Mouse (Mus musculus) embryo, embryonic 10 days (tissue): ENCODE measurements around the gene Bcl9.

Experiments used
- DNase-seq: peaks from one replicate; pipeline ENCODE4 v3.0.0-alpha.2; 2015; ENCODE audit warnings: low spot score

The Bcl9 gene

DNA sequence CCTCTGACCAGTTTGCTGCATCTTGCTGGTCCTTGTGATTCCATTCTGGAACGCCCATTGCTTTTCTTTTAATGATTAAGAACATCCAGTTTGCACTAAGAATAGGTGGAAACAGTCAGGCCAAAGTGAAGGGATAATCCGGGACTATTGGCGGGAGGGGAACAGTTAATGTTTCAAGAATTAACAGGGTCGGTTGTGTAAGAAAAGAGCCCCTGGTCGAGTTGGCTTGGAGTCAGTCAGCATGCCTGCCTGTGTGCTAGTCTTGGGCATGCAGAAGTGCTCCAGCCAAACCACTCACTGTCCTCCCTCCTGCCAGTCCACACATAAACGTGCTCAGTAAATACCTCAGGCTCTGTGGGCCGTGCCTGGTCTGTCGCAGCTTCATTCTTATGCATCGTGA is 125.5 kb downstream of the Bcl9 start:
- DNase-seq: no peak

DNA sequence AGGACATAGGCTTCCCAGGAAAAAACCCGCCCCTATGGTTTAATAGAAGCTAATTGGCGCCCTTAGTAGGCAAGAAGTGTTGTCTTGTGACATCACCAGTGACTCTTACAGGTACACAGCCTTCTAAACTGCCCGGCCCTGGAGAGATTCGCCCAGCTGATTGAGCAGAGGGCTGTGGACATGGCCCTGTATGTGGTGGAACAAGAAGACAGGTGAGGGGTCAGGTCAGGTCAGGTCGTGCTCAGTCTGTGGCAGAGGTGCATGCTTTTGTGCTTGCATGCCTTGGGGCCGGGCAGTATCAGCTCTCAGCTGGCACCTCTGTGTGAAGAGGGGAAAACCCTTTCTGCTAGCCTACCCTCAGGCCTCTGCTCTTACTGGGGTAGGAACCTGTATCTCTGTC is 126.2 kb downstream of the Bcl9 start:
- no peak for DNase-seq

DNA sequence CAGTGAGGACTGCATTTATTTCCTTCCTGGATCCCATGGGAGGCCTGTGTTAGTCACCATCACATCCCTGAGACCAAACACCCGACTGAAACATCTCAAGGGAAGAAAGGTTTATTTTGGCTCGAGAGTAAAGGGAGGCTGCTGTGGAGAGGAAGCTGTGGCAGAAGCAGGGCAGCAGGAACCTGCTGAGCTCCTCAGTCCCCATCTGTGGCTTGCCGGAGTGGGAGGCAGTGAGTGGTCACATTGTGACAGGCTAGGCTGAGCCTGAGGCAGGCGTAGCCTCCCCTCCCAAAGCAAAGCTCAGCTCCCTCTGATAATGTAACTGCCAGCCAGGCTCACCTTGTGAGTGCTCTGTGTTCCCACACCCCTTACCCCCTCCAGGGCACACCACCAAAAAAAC is 130.6 kb downstream of the Bcl9 start:
- no peak for DNase-seq

DNA sequence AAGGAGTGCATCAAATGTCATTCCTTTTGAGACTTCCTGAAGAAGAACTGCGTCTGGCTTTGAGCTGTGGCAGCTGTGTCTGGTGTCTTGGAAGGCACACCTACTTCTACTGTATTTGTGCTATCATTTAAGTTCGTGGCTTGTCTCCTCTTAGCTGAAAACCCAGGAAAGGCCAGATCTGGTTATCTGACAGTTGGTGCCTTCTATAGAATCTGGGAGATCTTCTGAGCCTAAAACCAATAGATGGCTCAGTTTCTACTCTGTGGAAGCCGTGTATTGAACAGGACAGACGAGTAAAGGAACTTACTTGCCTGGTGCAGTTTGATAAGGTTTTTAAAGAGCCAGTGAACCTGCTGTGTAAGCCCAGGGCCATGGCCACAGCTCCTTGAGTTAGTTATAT is 133.2 kb downstream of the Bcl9 start:
- DNase-seq: no peak

DNA sequence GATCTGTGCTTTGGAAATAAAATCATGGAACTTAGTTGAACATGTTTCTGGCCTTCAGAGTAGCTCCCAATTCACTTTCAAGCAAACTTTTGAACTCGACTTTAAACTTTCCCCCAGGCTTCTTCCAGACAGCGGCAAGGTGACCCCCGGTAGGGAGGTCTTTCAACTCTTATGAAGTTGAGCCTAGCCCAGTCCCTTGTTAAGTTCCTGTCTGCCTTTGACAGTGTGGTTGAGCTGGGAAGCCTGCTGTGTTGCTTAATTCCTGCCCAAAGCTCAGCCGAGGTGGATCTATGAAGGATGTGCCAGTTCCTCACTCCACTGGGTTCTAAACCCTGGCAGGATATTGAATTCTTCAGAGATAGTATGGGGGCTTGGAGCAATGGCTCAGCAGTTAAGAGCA is 135.9 kb downstream of the Bcl9 start:
- no peak for DNase-seq

DNA sequence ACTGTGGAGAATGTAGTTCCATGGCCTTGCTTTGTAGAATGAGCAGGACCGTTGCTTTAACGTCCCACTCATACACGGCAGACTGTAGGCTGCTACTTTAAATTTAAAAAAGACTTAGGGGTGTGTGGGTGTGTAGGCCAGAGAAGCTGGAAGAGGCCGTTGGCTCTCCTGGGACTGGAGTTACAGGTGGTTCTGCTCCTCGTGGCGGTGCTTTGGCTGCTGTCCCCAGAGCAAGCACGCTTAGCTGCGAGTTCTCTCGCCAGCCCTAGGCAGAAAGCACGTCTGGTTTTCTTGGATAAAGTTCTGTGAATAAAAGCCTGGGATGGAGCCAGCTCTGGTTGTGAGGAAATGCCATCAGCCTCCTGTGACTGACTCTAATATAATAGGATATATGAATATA is 136.8 kb downstream of the Bcl9 start:
- DNase-seq: no peak

DNA sequence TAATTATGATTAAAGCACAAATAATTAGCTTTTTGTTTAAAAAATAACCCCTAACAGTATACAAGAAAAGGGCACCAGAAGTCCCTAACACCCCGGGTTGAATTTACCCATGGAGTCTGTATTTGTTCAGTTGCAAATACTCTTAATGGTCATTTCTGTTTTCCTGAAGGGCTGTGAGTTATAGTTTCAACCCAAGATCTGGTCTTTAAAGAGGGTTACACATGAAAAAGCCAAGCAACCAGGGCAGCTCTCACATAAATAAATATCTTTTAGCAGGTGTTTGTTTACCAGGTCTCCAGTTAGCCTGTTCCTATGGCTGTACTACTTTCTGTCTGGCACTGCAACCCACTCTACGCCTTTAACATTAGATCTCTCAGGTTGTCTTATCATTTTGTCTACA is 137.7 kb downstream of the Bcl9 start:
- DNase-seq: no peak

DNA sequence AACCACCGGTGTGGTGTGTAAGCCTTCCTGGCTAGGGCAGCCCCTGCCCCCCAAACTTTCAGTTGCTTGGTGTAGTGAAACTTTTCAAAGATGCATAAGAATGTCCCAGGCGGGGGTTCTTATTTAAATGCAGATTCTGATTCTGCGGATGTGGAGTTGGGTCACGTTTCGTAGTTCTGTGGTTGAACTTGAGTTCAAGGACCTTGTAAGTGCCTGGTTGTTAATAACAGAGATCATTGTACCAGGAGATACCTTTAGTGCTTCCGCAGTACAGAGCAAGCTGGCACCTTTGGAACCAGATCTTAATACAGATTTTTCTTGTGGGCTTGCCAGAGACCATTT is 138.2 kb downstream of the Bcl9 start:
- DNase-seq: no peak

DNA sequence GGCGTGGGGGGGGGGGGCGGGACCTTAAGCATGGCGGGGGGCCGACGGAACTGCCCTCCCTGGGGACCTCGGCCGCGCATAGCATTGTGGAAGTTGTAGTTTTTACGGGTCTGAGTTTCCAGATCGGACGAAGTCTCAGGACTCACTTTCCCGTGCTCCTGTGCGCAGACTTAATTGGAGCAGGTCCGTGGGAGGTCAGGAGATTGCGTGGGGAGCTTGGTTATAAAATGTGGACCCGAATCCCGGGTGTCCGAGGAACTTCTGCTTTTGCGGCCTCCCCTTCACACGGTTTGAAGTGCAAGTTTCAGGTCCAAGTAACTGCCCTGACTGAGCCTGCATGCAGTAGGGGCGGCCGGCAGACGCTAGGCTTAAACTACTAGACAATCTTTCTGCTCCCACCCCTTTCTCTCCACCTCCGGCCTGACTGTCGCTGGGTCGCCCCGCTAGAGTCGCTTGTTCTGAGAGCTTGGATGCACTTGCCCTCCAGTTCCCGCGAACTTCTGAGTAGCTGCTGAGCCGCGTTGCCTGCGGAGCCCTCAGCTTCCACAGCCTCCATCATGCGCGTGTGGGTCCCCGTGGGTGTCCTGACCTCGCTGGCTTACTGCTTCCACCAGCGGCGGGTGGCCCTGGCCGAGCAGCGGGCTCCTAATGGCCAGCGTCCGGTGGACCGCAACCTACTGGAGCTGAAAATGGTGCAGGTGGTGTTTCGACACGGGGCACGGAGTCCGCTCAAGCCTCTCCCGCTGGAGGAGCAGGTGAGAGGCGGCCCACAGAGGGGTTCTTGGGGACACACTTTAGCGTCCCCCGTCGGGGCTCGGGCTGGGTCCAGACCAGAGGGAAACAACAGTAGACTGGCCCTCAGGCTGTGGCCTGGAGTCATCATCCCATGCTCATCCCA is 138.9 kb downstream of the Bcl9 start, which contains the start of gene Acp6:
TSS of gene Acp6 (plus strand) at position 167 of the 898 bp plus-strand sequence.
- DNase-seq: peak; percentile 96

DNA sequence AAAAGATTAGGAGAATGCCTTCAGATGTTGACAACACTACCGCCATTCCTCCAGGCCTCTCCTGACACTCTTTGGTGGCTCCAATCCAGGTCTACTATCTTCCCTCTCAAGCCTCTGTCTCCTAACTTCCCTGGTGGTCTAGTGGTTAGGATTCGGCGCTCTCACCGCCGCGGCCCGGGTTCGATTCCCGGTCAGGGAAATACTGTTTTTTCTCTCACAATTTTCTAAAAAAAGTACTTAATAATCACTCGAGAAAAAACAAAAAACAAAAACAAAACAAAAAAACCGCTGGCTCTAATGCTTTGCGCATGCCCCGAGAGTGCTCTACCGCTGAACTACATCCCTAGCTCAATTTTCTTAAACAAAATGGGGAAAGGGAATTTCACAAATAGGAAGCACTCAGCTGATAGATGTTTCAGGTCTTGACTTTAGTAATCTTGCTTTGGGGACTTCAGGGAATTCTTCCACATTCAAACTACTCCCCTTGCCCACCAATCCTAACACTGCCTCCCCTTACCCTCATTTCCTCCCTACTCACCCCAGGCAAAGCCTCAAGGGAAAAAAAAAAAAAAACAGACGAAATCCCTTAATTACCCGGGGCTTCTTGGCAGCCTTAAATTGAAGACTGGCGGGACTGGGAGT is 139.6 kb downstream of the Bcl9 start:
- DNase-seq: peak; percentile 84

DNA sequence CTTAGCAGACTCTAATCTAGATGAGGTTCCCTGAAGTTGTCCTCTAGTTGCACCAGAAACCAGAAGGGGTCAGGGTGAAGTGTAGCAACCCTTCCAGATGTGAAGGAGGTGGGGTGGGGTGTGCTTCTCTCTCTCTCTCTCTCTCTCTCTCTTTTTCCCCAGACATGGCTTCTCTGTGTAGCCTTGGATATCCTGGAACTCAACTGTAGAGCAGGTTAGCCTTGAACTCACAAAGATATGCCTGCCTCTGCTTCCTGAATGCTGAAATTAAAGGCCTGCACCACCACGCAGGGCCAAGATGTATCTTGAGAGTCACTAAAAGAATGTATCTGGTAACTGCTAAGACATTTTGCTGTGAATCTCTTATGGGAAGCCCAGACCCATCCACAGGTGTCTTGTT is 140.4 kb downstream of the Bcl9 start:
- no peak for DNase-seq

DNA sequence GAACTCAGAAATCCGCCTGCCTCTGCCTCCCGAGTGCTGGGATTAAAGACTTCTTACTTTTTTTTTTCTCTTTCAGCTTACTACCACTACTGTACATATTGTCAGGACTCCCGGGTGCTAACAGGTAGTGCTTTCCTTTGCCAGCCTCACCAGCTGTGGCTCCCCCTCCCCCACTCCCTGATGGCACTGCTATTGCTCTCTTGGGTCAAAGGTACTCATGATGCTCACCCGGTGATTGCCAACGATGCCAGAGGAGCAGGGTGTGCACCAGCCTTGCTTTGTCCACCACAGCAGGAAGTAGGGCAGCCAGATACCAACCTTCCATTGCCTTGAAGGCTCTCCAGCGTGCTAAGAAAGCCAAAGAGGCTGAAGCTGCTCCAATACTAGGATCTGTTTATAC is 141.3 kb downstream of the Bcl9 start:
- DNase-seq: no peak
